10 mouse cellular contexts compared by ENCODE assay signal in genomic region chr2:119814376-119814933, GRCm38 (mm10). TPM values are rescaled to one million over a fixed set of nuclear protein-coding genes. Genes with fewer than 3 reads are reported as not detected.
DNase-seq lines count a peak whose midpoint lies in the region; ATAC-seq lines count a peak whose summit lies in the region.
"Had no signal": no experiment of that assay in that cellular context is flagged by ENCODE, and none has a peak within 500 bp of the region (broad histone marks: within the 10 kb centered on the region; RNA-seq: fewer than 3 reads in every experiment).

No protein-coding gene starts in this region.

- H3K4me3 ChIP-seq in kidney, embryonic 16.5 days (ENCODE audit: low read length), result no peak overlapping the region
- H3K4me3 ChIP-seq in intestine, embryonic 16.5 days (ENCODE audit: low read length), result no peak overlapping the region
- H3K4me3 ChIP-seq: stomach, embryonic 15.5 days had no signal

- intact Hi-C loops in heart, postnatal 36 days (cut with DNase I), result no loop called here

- DNase-seq in kidney, postnatal 14 days, result peak; percentile 30
- DNase-seq in cerebellum, postnatal 25 days, result peak; percentile 60 to 74
- DNase-seq in heart, postnatal 36 days, result peak; percentile 29
- peak; percentile 61 for DNase-seq in ovary, postnatal 14 days (ENCODE audit: low spot score)
- DNase-seq in urinary bladder, postnatal 25 days (ENCODE audit: low spot score), result no peak

- ATAC-seq in kidney, embryonic 16.5 days (ENCODE audit: low FRiP score, low TSS enrichment), result no peak
- no peak for ATAC-seq in intestine, embryonic 16.5 days

- H3K4me2 ChIP-seq in kidney, embryonic 16.5 days (replicated peaks; ENCODE audit: low read depth, low read length), result no peak overlapping the region
- no peak overlapping the region for H3K4me2 ChIP-seq in intestine, embryonic 16.5 days (ENCODE audit: low read depth, low read length)
- H3K4me2 ChIP-seq: stomach, embryonic 15.5 days had no signal

- no peak overlapping the region for H3K27ac ChIP-seq in kidney, embryonic 16.5 days (ENCODE audit: low read length)
- no peak overlapping the region for H3K27ac ChIP-seq in intestine, embryonic 16.5 days (ENCODE audit: low read length)
- H3K27ac ChIP-seq: macrophage; stomach, embryonic 15.5 days had no signal

- H3K4me1 ChIP-seq in kidney, embryonic 16.5 days (ENCODE audit: insufficient read depth, low read length), result no peaks in the 10 kb centered on the region
- H3K4me1 ChIP-seq in intestine, embryonic 16.5 days (ENCODE audit: control insufficient read depth, insufficient read depth, low read length), result peaks cover 2% of the 10 kb centered on the region; the same call in 1 of the 2 replicates
- H3K4me1 ChIP-seq: stomach, embryonic 15.5 days had no signal

- H3K27me3 ChIP-seq in kidney, embryonic 16.5 days (ENCODE audit: insufficient read depth, low read length), result no peaks in the 10 kb centered on the region
- H3K27me3 ChIP-seq in intestine, embryonic 16.5 days (replicated peaks; ENCODE audit: control insufficient read depth, insufficient read depth, low read length), result no peaks in the 10 kb centered on the region
- H3K27me3 ChIP-seq: stomach, embryonic 15.5 days had no signal

- H3K9ac ChIP-seq in kidney, embryonic 16.5 days (replicated peaks; ENCODE audit: low read length), result no peak overlapping the region
- H3K9ac ChIP-seq in intestine, embryonic 16.5 days (ENCODE audit: low read depth, low read length), result no peak overlapping the region
- H3K9ac ChIP-seq: stomach, embryonic 15.5 days had no signal

- H3K9me3 ChIP-seq in kidney, embryonic 16.5 days (ENCODE audit: low read length), result no peaks in the 10 kb centered on the region
- H3K9me3 ChIP-seq in intestine, embryonic 16.5 days (ENCODE audit: control insufficient read depth, low read length), result no peaks in the 10 kb centered on the region
- H3K9me3 ChIP-seq: stomach, embryonic 15.5 days had no signal

- WGBS in kidney, embryonic 16.5 days, result 43% methylated on average over 7 of the region's 7 CpGs
- 62% methylated on average over 7 of the region's 7 CpGs for WGBS in intestine, embryonic 16.5 days

- H3K36me3 ChIP-seq in kidney, embryonic 16.5 days (ENCODE audit: insufficient read depth, low read length), result 0 out of 2 replicates have a peak, but pooled peaks cover 6% of the 10 kb centered on the region
- H3K36me3 ChIP-seq in intestine, embryonic 16.5 days (ENCODE audit: control insufficient read depth, insufficient read depth, low read length), result peaks cover 10% of the 10 kb centered on the region; the same call in 1 of the 2 replicates

RNA-seq across cellular contexts. Expression of gene Tyro3, which starts 16.9 kb away (rescaled TPM):
- 15.2 TPM in 2 replicates for polyA plus RNA-seq in kidney, embryonic 16.5 days (2015; fragmentation: Nextera tagmentation; extraction: Ambion mirVana)
- 1 to 10 TPM; 1.7 to 2.4 TPM for total RNA-seq in heart, postnatal 36 days (2021)
- 11.4 and 12.9 TPM in 2 replicates for polyA plus RNA-seq in intestine, embryonic 16.5 days (2015; fragmentation: Nextera tagmentation; extraction: Ambion mirVana)

RNA-seq across cellular contexts. Expression of gene Rpap1, which starts 27.1 kb away (rescaled TPM):
- polyA plus RNA-seq in kidney, embryonic 16.5 days (2015; fragmentation: Nextera tagmentation; extraction: Ambion mirVana), result 32.1 and 35.9 TPM in 2 replicates
- 10 to 100 TPM; 13.2 to 13.4 TPM for total RNA-seq in heart, postnatal 36 days (2021)
- polyA plus RNA-seq in intestine, embryonic 16.5 days (2015; fragmentation: Nextera tagmentation; extraction: Ambion mirVana), result 22.9 and 23.8 TPM in 2 replicates

RNA-seq across cellular contexts. Expression of gene Ltk, which starts 54.2 kb away (rescaled TPM):
- 0.46 and 0.96 TPM in 2 replicates for polyA plus RNA-seq in kidney, embryonic 16.5 days (2015; fragmentation: Nextera tagmentation; extraction: Ambion mirVana)
- not detected for total RNA-seq in heart, postnatal 36 days (2021)
- polyA plus RNA-seq in intestine, embryonic 16.5 days (2015; fragmentation: Nextera tagmentation; extraction: Ambion mirVana), result 0.86 and 1.1 TPM in 2 replicates
- total RNA-seq: gastrocnemius, adult 8-10 months had no signal
- polyA plus RNA-seq: macrophage had no signal
